Mouse (Mus musculus) bone marrow, adult 2 months (tissue): ENCODE measurements around the gene Timm22.

ENCODE experiments used
- CTCF ChIP-seq: fragments of 200-500 bp; IDR thresholded peaks from 2 replicates; pipeline ENCODE4 v1.5.1; 2011; ENCODE audit warnings: low read length, control low read depth; ENCODE audit not compliant: control insufficient read depth, insufficient read depth
- POLR2A ChIP-seq: fragments of 200-500 bp; IDR thresholded peaks from 2 replicates; pipeline ENCODE4 v1.6.1; 2011; ENCODE audit warnings: low read depth, mild to moderate bottlenecking, control low read depth, low read length, borderline replicate concordance; ENCODE audit not compliant: control insufficient read depth

GRCm38 (mm10) chr11:76372534-76372933 is 34.2 kb upstream of the Timm22 start:
- no peak for TF ChIP-seq POLR2A
- TF ChIP-seq CTCF = no peak
